Mouse (Mus musculus): Measurements from ENCODE around the gene Irs2. TPM values are rescaled to one million over a fixed set of nuclear protein-coding genes. Genes with fewer than 3 reads are reported as not detected.

Irs2 gene
- polyA plus RNA-seq, 1 experiment = 20.7 TPM

- H3K4me3 ChIP-seq (replicated peaks; ENCODE audit: extremely low read depth, low read depth, low read length) = no peak overlapping the region
- TF ChIP-seq POLR2A (IDR thresholded peaks at IDR 0.05; ENCODE audit: borderline replicate concordance, extremely low read depth, low read depth, low read length) (no peak), CTCF (IDR thresholded peaks at IDR 0.05; ENCODE audit: insufficient read depth, low read length) (no peak)
- no peak for DNase-seq
- H3K4me1 ChIP-seq (ENCODE audit: control insufficient read depth, insufficient read depth, low read length) = no peaks in the 10 kb centered on the region
- WGBS = 59% methylated on average over 5 of the region's 5 CpGs
Observed at GRCm38 (mm10) chr8:11038788-11039187, 30.5 kb upstream of the Irs2 start.

- TF ChIP-seq CTCF (IDR thresholded peaks at IDR 0.05; ENCODE audit: insufficient read depth, low read length) (no peak), POLR2A (IDR thresholded peaks at IDR 0.05; ENCODE audit: borderline replicate concordance, extremely low read depth, low read depth, low read length) (no peak)
- no peak overlapping the region for H3K4me3 ChIP-seq (replicated peaks; ENCODE audit: extremely low read depth, low read depth, low read length)
- no peak for DNase-seq
- 80% methylated on average over 5 of the region's 5 CpGs for WGBS
- H3K4me1 ChIP-seq (ENCODE audit: control insufficient read depth, insufficient read depth, low read length) = no peaks in the 10 kb centered on the region
Observed at GRCm38 (mm10) chr8:11038367-11038766, 30.1 kb upstream of the Irs2 start.

DNA sequence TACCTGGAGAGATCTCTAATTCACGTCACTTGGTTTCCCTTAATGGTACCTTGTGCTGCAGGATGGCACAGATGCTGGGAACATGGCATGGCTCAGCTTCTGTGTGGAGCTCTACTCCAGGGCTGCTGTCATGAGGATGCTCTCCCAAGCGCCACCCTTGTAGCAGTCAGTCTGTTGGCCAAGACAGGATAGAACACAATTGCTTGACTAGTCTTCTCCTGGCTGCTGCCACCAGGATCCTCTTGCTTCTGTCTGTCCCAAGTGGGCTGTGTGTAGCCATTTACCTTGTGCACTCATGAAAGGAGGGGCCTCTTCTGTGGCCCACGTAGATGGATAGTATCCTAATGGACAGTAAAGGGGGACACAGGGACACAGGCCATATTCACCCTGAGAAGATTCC lies 28.5 kb upstream of the Irs2 start:
- Histone ChIP-seq H3K4me3 (replicated peaks; ENCODE audit: extremely low read depth, low read depth, low read length) (no peak overlapping the region), H3K4me1 (ENCODE audit: control insufficient read depth, insufficient read depth, low read length) (no peaks in the 10 kb centered on the region)
- WGBS = 89% methylated on average over 3 of the region's 3 CpGs
- TF ChIP-seq CTCF (IDR thresholded peaks at IDR 0.05; ENCODE audit: insufficient read depth, low read length) = no peak
- no peak for TF ChIP-seq POLR2A (IDR thresholded peaks at IDR 0.05; ENCODE audit: borderline replicate concordance, extremely low read depth, low read depth, low read length)
- DNase-seq = no peak

GRCm38 (mm10) chr8:11035628-11036416 lies 27.6 kb upstream of the Irs2 start:
- 41% methylated on average over 19 of the region's 19 CpGs for WGBS
- H3K4me1 ChIP-seq (ENCODE audit: control insufficient read depth, insufficient read depth, low read length) = no peaks in the 10 kb centered on the region
- TF ChIP-seq CTCF (IDR thresholded peaks at IDR 0.05; ENCODE audit: insufficient read depth, low read length) (no peak), POLR2A (IDR thresholded peaks at IDR 0.05; ENCODE audit: borderline replicate concordance, extremely low read depth, low read depth, low read length) (no peak)
- no peak overlapping the region for H3K4me3 ChIP-seq (replicated peaks; ENCODE audit: extremely low read depth, low read depth, low read length)
- no peak for DNase-seq

DNA sequence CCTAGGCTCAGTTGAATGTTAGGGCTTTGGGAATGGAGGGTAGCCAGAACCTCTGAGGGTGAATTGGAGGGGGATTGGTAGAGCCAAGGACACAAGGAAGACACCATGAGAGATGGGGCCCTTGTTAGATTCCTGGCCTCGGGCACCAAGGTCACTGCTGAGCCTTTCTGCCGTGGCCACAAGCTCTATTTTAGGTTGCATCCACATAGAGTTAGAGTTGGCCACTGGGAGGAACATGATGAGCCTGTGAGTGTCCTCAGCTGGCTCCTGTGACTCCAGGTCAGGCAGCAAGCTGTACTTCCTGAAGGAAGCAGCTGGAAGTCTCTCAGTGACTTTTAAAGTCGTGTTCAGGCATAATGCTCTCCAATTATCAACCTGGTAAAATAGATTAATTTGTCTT lies 16.6 kb upstream of the Irs2 start:
- 48% methylated on average over 3 of the region's 3 CpGs for WGBS
- Histone ChIP-seq H3K4me3 (replicated peaks; ENCODE audit: extremely low read depth, low read depth, low read length) (no peak overlapping the region), H3K4me1 (ENCODE audit: control insufficient read depth, insufficient read depth, low read length) (no peaks in the 10 kb centered on the region)
- no peak for TF ChIP-seq CTCF (IDR thresholded peaks at IDR 0.05; ENCODE audit: insufficient read depth, low read length)
- no peak for TF ChIP-seq POLR2A (IDR thresholded peaks at IDR 0.05; ENCODE audit: borderline replicate concordance, extremely low read depth, low read depth, low read length)
- DNase-seq = no peak

DNA sequence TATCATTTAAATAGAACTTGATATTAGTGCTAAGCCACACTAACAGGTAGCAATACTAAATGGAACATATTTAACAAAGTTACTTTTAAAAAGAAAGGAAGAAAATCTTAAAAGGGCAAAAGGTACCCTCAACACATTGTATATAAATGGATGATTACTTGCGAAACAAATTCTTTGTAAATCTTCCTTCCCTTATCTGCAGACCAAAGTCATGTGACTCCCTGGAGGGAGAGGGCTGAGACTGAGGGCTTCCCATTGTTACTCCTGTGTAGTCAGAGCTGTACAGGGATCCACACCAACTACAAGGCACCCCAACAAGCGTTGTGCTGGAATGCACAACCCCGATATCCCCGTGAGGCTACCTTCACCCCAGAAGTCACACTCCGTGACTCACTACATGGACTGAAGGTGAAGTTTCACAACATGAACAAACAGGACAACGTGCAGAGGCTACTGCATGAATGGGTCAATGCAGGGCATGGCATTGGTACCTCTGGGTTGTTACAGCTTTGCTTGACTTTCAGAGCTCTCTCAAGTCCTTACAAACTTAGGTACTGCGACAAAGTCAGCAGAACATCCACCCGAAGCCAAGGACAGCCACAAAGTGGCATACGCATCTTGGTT lies 12.8 kb upstream of the Irs2 start:
- WGBS = 85% methylated on average over 9 of the region's 9 CpGs
- TF ChIP-seq POLR2A (IDR thresholded peaks at IDR 0.05; ENCODE audit: borderline replicate concordance, extremely low read depth, low read depth, low read length) (no peak), CTCF (IDR thresholded peaks at IDR 0.05; ENCODE audit: insufficient read depth, low read length) (no peak)
- no peak for DNase-seq
- Histone ChIP-seq H3K4me3 (replicated peaks; ENCODE audit: extremely low read depth, low read depth, low read length) (no peak overlapping the region), H3K4me1 (ENCODE audit: control insufficient read depth, insufficient read depth, low read length) (no peaks in the 10 kb centered on the region)

- WGBS = 80% methylated on average over 3 of the region's 3 CpGs
Observed at GRCm38 (mm10) chr8:11015622-11016021, 7.4 kb upstream of the Irs2 start.

DNA sequence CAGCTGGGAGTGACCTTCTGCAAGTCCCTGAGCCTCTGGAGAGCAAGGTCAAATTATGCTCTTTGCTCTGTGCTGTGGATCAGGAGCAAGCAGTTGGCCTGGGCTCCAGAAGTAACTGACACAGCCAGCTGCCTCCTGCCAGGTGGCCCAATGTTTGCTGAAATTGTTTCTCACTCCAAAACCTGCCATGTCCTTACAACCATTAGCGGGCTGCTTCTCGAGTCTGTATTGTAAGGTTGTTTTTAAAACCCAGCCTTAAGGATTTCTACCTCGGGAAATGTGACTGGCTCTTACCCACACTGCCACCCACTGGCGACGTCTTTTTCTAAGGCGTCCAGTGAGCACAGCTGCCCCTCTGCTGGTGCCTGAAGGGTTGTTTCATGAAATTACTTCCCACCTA lies 5.0 kb upstream of the Irs2 start:
- DNase-seq = peak; percentile 62

More at GRCm38 (mm10) chr8:11015622-11016021, 7.4 kb upstream of the Irs2 start:
- Histone ChIP-seq H3K4me1 (ENCODE audit: control insufficient read depth, insufficient read depth, low read length) (no peaks in the 10 kb centered on the region), H3K4me3 (replicated peaks; ENCODE audit: extremely low read depth, low read depth, low read length) (no peak overlapping the region)
- no peak for DNase-seq
- no peak for TF ChIP-seq CTCF (IDR thresholded peaks at IDR 0.05; ENCODE audit: insufficient read depth, low read length)
- no peak for TF ChIP-seq POLR2A (IDR thresholded peaks at IDR 0.05; ENCODE audit: borderline replicate concordance, extremely low read depth, low read depth, low read length)

DNA sequence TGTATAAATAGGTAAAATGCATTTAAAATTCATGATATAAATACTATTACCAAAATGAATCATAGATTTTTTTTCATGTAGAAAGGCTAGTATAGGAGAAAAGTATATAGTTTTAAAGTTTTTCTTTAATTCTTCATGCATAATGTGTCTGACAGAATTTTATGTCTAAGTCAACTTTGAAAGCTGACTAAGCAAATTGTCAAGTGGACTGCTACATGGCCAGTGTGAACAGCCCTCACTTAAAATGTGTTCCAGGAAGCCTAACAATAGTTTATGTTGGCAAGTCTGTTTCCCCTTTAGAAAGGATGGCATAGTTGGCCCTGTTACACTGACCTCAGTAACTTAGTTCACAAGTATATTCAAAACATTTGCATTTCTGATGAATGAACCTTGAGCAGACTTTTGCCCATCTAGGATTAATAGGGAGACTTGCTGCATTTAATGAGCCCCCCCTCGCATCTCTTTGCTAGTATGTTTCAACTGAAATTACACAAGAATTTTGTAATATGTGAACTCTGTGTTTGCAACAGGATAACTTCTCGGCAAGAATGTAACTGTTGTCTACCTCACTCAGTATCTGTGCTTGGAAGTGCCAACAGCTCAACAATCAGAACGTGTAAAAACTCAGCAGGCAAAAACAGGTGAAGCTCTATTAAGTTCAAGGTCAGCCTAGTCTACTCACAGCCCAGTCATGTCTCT lies 3.7 kb upstream of the Irs2 start:
- TF ChIP-seq POLR2A (IDR thresholded peaks at IDR 0.05; ENCODE audit: borderline replicate concordance, extremely low read depth, low read depth, low read length) (no peak), CTCF (IDR thresholded peaks at IDR 0.05; ENCODE audit: insufficient read depth, low read length) (no peak)
- Histone ChIP-seq H3K4me1 (ENCODE audit: control insufficient read depth, insufficient read depth, low read length) (0 out of 2 replicates have a peak, but pooled peaks cover 2% of the 10 kb centered on the region), H3K4me3 (replicated peaks; ENCODE audit: extremely low read depth, low read depth, low read length) (no peak overlapping the region)
- no peak for DNase-seq
- WGBS = 53% methylated on average over 3 of the region's 3 CpGs

More for the DNA sequence above, 5.0 kb upstream of the Irs2 start:
- Histone ChIP-seq H3K4me1 (ENCODE audit: control insufficient read depth, insufficient read depth, low read length) (0 out of 2 replicates have a peak, but pooled peaks cover 2% of the 10 kb centered on the region), H3K4me3 (replicated peaks; ENCODE audit: extremely low read depth, low read depth, low read length) (no peak overlapping the region)
- peak; percentile 60 for TF ChIP-seq CTCF (IDR thresholded peaks at IDR 0.05; ENCODE audit: insufficient read depth, low read length)
- TF ChIP-seq POLR2A (IDR thresholded peaks at IDR 0.05; ENCODE audit: borderline replicate concordance, extremely low read depth, low read depth, low read length) = no peak
- WGBS = 3% methylated on average over 6 of the region's 6 CpGs
